ENCODE assay signal across 8 mouse cellular contexts in the genomic region with DNA sequence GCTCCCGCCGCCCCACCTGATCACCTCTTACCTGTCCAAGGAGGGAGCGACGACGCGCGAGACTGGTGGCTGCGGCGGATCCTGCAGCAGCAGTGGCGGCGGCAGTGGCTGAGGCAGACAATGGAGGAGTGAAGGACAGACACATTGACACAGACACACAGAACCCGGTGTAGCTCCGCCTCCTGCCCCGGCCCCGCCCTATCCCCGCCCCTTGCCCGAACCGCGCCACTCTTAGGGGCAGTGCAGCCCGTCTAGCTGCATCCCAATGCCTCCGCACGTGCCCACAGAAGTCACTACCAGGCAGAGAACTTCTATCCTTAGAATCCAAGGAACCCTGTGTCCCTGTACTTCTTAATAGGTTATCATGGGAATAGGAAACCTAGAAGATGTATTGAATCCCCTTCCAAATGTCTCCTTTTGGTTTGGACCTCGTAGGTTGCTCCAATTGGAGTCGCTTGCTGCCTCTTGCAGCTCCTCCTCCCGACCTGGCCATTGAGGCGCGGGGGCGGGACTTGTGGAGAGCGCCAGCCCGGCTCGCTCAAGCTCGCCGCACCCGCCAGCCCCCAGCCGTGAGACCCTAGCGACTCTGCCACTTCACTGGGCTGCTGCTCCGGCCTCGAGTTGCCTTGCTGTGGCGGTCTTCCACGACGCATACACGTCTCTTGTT. TPM values are rescaled to one million over a fixed set of nuclear protein-coding genes. Genes with fewer than 3 reads are reported as not detected.
DNase-seq lines count a peak whose midpoint lies in the region; ATAC-seq and TF ChIP-seq lines count a peak whose summit lies in the region.

A gene (plus strand): TSS at position 478 of the 667 bp plus-strand sequence.

- H3K27me3 ChIP-seq in C2C12 (ENCODE audit: control insufficient read depth, insufficient read depth, insufficient read length) = no peaks in the 10 kb centered on the region
- H3K27me3 ChIP-seq in erythroblast, embryonic 14.5 days (ENCODE audit: control insufficient read depth) = no peaks in the 10 kb centered on the region
- H3K27me3 ChIP-seq in heart, embryonic 11.5 days (ENCODE audit: control insufficient read depth, insufficient read depth, low read length) = no peaks in the 10 kb centered on the region
- H3K27me3 ChIP-seq in kidney, embryonic 16.5 days (ENCODE audit: insufficient read depth, low read length) = no peaks in the 10 kb centered on the region
- no peaks in the 10 kb centered on the region for H3K27me3 ChIP-seq in liver, embryonic 11.5 days (replicated peaks; ENCODE audit: control insufficient read depth, insufficient read depth, low read length)
- no peaks in the 10 kb centered on the region for H3K27me3 ChIP-seq in stomach, embryonic 14.5 days (ENCODE audit: control insufficient read depth, insufficient read depth, low read length)

- H3K9ac ChIP-seq in heart, embryonic 11.5 days (ENCODE audit: low read depth, low read length) = peak within 1 kb of the TSS; percentile 94
- H3K9ac ChIP-seq in kidney, embryonic 16.5 days (replicated peaks; ENCODE audit: low read length) = peak within 1 kb of the TSS; percentile 91
- peak within 1 kb of the TSS; percentile 78 for H3K9ac ChIP-seq in liver, embryonic 11.5 days (ENCODE audit: low read depth, low read length)
- H3K9ac ChIP-seq in stomach, embryonic 14.5 days (replicated peaks; ENCODE audit: low read depth, low read length) = peak within 1 kb of the TSS; percentile 77

- peak within 1 kb of the TSS; percentile 92 for H3K27ac ChIP-seq in heart, embryonic 11.5 days (ENCODE audit: low read depth, low read length)
- H3K27ac ChIP-seq in kidney, embryonic 16.5 days (ENCODE audit: low read length) = peak within 1 kb of the TSS; percentile 89
- H3K27ac ChIP-seq in liver, embryonic 11.5 days (ENCODE audit: low read depth, low read length) = peak within 1 kb of the TSS; percentile 70
- peak within 1 kb of the TSS; percentile 88 for H3K27ac ChIP-seq in stomach, embryonic 14.5 days (ENCODE audit: low read length)

- no peaks in the 10 kb centered on the region for H3K36me3 ChIP-seq in C2C12 (ENCODE audit: control insufficient read depth, insufficient read depth)
- H3K36me3 ChIP-seq in erythroblast, embryonic 14.5 days (ENCODE audit: control insufficient read depth) = no peaks in the 10 kb centered on the region
- no peaks in the 10 kb centered on the region for H3K36me3 ChIP-seq in heart, embryonic 11.5 days (ENCODE audit: control insufficient read depth, insufficient read depth, low read length)
- no peaks in the 10 kb centered on the region; the same call in 1 of the 2 replicates for H3K36me3 ChIP-seq in kidney, embryonic 16.5 days (ENCODE audit: insufficient read depth, low read length)
- no peaks in the 10 kb centered on the region for H3K36me3 ChIP-seq in liver, embryonic 11.5 days (ENCODE audit: control insufficient read depth, insufficient read depth, low read length)
- no peaks in the 10 kb centered on the region for H3K36me3 ChIP-seq in stomach, embryonic 14.5 days (ENCODE audit: control insufficient read depth, insufficient read depth, low read length)

- H3ac ChIP-seq in C2C12 (ENCODE audit: control insufficient read depth, insufficient read length, low read depth) = peak within 1 kb of the TSS; percentile 92

- peak within 1 kb of the TSS; percentile 84 for H3K4me2 ChIP-seq in heart, embryonic 11.5 days
- peak within 1 kb of the TSS; percentile 65 for H3K4me2 ChIP-seq in kidney, embryonic 16.5 days (replicated peaks; ENCODE audit: low read depth, low read length)
- peak within 1 kb of the TSS; percentile 81 for H3K4me2 ChIP-seq in liver, embryonic 11.5 days
- H3K4me2 ChIP-seq in stomach, embryonic 14.5 days (replicated peaks; ENCODE audit: low read depth, low read length) = peak within 1 kb of the TSS; percentile 72

- no peak for TF ChIP-seq CTCF in C2C12 (IDR thresholded peaks at IDR 0.05; ENCODE audit: control insufficient read depth, insufficient read depth, insufficient read length)
- no peak; the same call in 1 of the 2 replicates for TF ChIP-seq CTCF in brain, embryonic 14.5 days (IDR thresholded peaks at IDR 0.05; ENCODE audit: borderline replicate concordance, extremely low read depth, insufficient read depth, insufficient read length)

- peak; percentile 99 for DNase-seq in brain, embryonic 14.5 days (ENCODE audit: low read depth)
- peak; percentile 96 for DNase-seq in liver, embryonic 11.5 days (ENCODE audit: low spot score)
- peak; percentile 96 for DNase-seq in naive thymus-derived CD4-positive, alpha-beta T cell, adult 2 months (ENCODE audit: low read depth)

- peak; percentile 96 for ATAC-seq in heart, embryonic 11.5 days (replicated peaks; ENCODE audit: insufficient number of reproducible peaks, low FRiP score, low TSS enrichment)
- ATAC-seq in kidney, embryonic 16.5 days (ENCODE audit: low FRiP score, low TSS enrichment) = peak; percentile 98
- peak; percentile 95 for ATAC-seq in liver, embryonic 11.5 days (replicated peaks; ENCODE audit: low FRiP score)
- peak; percentile 97 for ATAC-seq in stomach, embryonic 14.5 days (ENCODE audit: insufficient number of reproducible peaks, insufficient read depth, low FRiP score, low read depth)

- TF ChIP-seq POLR2A in brain, embryonic 14.5 days (IDR thresholded peaks at IDR 0.05; ENCODE audit: borderline replicate concordance, extremely low read depth, insufficient read depth, insufficient read length, poor library complexity, severe bottlenecking) = peak; percentile 67; the same call in 1 of the 2 replicates

- peaks cover 54% of the 10 kb centered on the region for H3K79me3 ChIP-seq in C2C12 (ENCODE audit: low read depth)

- H3K4me3 ChIP-seq in C2C12 (ENCODE audit: insufficient read depth, poor library complexity, severe bottlenecking) = peak within 1 kb of the TSS; percentile 84
- H3K4me3 ChIP-seq in erythroblast, embryonic 14.5 days (replicated peaks) = peak within 1 kb of the TSS; percentile 90
- H3K4me3 ChIP-seq in heart, embryonic 11.5 days (ENCODE audit: low read depth, low read length) = peak within 1 kb of the TSS; percentile 93
- peak within 1 kb of the TSS; percentile 85 for H3K4me3 ChIP-seq in kidney, embryonic 16.5 days (ENCODE audit: low read length)
- H3K4me3 ChIP-seq in liver, embryonic 11.5 days (ENCODE audit: low read depth, low read length) = peak within 1 kb of the TSS; percentile 61
- H3K4me3 ChIP-seq in stomach, embryonic 14.5 days (ENCODE audit: low read depth, low read length) = peak within 1 kb of the TSS; percentile 95

- H3K9me3 ChIP-seq in erythroblast, embryonic 14.5 days (ENCODE audit: control insufficient read depth, low read length) = no peaks in the 10 kb centered on the region
- H3K9me3 ChIP-seq in heart, embryonic 11.5 days (replicated peaks; ENCODE audit: control insufficient read depth, low read length) = no peaks in the 10 kb centered on the region
- H3K9me3 ChIP-seq in kidney, embryonic 16.5 days (ENCODE audit: low read length) = no peaks in the 10 kb centered on the region
- H3K9me3 ChIP-seq in liver, embryonic 11.5 days (ENCODE audit: control insufficient read depth, low read length) = no peaks in the 10 kb centered on the region
- H3K9me3 ChIP-seq in stomach, embryonic 14.5 days (ENCODE audit: control insufficient read depth, low read depth, low read length) = no peaks in the 10 kb centered on the region

- H3K4me1 ChIP-seq in erythroblast, embryonic 14.5 days (ENCODE audit: control insufficient read depth) = peaks cover 42% of the 10 kb centered on the region
- H3K4me1 ChIP-seq in heart, embryonic 11.5 days (ENCODE audit: control insufficient read depth, insufficient read depth, low read length) = peaks cover 15% of the 10 kb centered on the region; the same call in 1 of the 2 replicates
- H3K4me1 ChIP-seq in kidney, embryonic 16.5 days (ENCODE audit: insufficient read depth, low read length) = peaks cover 23% of the 10 kb centered on the region
- H3K4me1 ChIP-seq in liver, embryonic 11.5 days (replicated peaks; ENCODE audit: control insufficient read depth, insufficient read depth, low read length) = peaks cover 11% of the 10 kb centered on the region
- H3K4me1 ChIP-seq in stomach, embryonic 14.5 days (ENCODE audit: control insufficient read depth, insufficient read depth, low read length) = peaks cover 19% of the 10 kb centered on the region

- peaks cover 72% of the 10 kb centered on the region for H3K79me2 ChIP-seq in C2C12 (ENCODE audit: control insufficient read depth, insufficient read depth)

- under 1% methylated on average over 42 of the region's 42 CpGs for WGBS in heart, embryonic 11.5 days (ENCODE audit: insufficient replicate concordance)
- WGBS in kidney, embryonic 16.5 days = under 1% methylated on average over 42 of the region's 42 CpGs
- WGBS in liver, embryonic 11.5 days = 0% methylated on average over 42 of the region's 42 CpGs
- WGBS in stomach, embryonic 14.5 days = under 1% methylated on average over 42 of the region's 42 CpGs

TF ChIP-seq in C2C12, 6 proteins besides CTCF, POLR2A, EP300 and RAD21:
- TF ChIP-seq MAX (IDR thresholded peaks at IDR 0.05) (peak; percentile 14), MYOG (IDR thresholded peaks at IDR 0.05; ENCODE audit: control insufficient read depth, extremely low read depth, insufficient read length) (no peak)

RNA-seq across cellular contexts. Expression of the gene that starts here (rescaled TPM):
- polyA plus RNA-seq in C2C12 (2012; fragmentation: generic; extraction: Trizol) = 8.3 TPM
- 29.9 and 39.5 TPM in 2 replicates for polyA plus RNA-seq in brain, embryonic 14.5 days (2012; rRNA removed)
- polyA plus RNA-seq in erythroblast, embryonic 14.5 days (2012) = 0.04 and 0.07 TPM in 2 replicates
- 28.6 and 34.0 TPM in 2 replicates for polyA plus RNA-seq in heart, embryonic 11.5 days (2014; fragmentation: Nextera tagmentation; extraction: Ambion mirVana)
- polyA plus RNA-seq in kidney, embryonic 16.5 days (2015; fragmentation: Nextera tagmentation; extraction: Ambion mirVana) = 37.4 and 41.6 TPM in 2 replicates
- 24.2 TPM in 2 replicates for polyA plus RNA-seq in liver, embryonic 11.5 days (2014; fragmentation: Nextera tagmentation; extraction: Ambion mirVana)
- polyA plus RNA-seq in stomach, embryonic 14.5 days (2014; fragmentation: Nextera tagmentation; extraction: Ambion mirVana) = 44.7 and 51.3 TPM in 2 replicates

Comparison
In these comparisons a context has a peak if more than half of its experiments do, and no peak if none do; other contexts are left out.
1. Peak in every context shown above with its lines: DNase-seq, ATAC-seq, H3K4me3 ChIP-seq and H3K27ac ChIP-seq.